Mouse (Mus musculus): Measurements from ENCODE around the gene Tff3. TPM values are rescaled to one million over a fixed set of nuclear protein-coding genes. Genes with fewer than 3 reads are reported as not detected.

Gene Tff3
- polyA plus RNA-seq, 1 experiment, result 1.1 TPM

DNA sequence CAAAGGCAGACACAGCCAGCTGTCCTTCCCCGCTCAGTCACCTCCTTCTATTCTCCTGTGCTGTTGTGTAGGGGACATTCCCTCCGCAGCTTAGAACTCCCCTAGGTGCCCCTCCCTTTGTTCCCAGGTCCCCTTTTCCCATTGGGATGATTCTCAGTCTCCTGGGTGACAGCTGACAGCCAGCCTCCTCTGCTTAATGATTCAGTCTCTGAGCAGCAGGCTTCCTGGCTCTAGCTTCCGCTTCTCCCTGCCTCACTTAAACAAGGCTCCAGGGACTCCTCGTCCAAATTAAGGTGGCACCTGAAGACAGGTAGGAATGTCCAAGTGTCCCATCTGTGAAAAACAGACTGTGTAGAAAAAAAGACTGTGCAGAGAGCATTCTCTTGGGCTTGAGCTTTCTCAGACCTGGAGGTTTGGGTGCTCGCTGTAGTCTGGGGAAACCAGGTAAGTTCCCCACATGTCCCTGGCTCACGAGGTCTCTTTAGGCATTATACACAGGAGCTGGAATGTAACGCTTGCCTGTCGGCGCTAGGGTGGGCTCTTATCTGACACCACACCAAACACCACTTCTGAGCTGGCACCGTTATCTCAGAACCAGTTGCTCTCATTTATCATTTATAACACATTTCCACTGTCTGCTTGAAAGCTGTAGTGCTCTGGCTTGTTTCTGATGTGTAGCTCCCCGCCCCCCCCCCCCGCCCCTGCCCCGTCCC is 38.3 kb downstream of the Tff3 start:
- no peak for DNase-seq (ENCODE audit: low read depth)
- TF ChIP-seq CTCF (IDR thresholded peaks at IDR 0.05; ENCODE audit: borderline replicate concordance, extremely low read depth, insufficient read depth, insufficient read length) (no peak), POLR2A (IDR thresholded peaks at IDR 0.05; ENCODE audit: borderline replicate concordance, extremely low read depth, insufficient read depth, insufficient read length, poor library complexity, severe bottlenecking) (no peak)

- TF ChIP-seq POLR2A (IDR thresholded peaks at IDR 0.05; ENCODE audit: borderline replicate concordance, extremely low read depth, insufficient read depth, insufficient read length, poor library complexity, severe bottlenecking), result no peak
- no peak for TF ChIP-seq CTCF (IDR thresholded peaks at IDR 0.05; ENCODE audit: borderline replicate concordance, extremely low read depth, insufficient read depth, insufficient read length)
- DNase-seq (ENCODE audit: low read depth), result no peak
These were observed 39.6 kb downstream of the Tff3 start for GRCm38 (mm10) chr17:31089848-31090247.

DNA sequence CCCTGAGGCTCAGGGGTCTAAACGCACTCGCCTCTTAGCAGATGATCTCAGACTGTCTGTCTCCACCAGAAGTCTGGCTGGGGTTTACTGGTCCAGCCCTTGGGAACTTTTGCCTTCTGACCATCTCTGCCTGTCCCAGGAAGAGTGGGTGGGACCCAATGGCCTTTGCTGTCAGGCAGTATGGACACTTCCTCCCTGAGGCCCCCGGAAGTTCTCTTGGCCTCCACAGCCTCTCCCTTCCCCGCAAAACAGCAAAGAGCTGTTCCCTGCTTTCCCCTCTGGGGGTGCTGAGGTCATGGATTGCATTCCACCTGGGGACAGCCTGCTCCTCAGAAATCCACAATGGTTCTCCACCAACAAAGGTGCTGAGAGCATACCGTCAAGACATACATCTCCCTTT is 40.7 kb downstream of the Tff3 start:
- no peak for DNase-seq (ENCODE audit: low read depth)

GRCm38 (mm10) chr17:31086196-31086595 is 43.2 kb downstream of the Tff3 start:
- TF ChIP-seq POLR2A (IDR thresholded peaks at IDR 0.05; ENCODE audit: borderline replicate concordance, extremely low read depth, insufficient read depth, insufficient read length, poor library complexity, severe bottlenecking), result no peak
- TF ChIP-seq CTCF (IDR thresholded peaks at IDR 0.05; ENCODE audit: borderline replicate concordance, extremely low read depth, insufficient read depth, insufficient read length), result no peak
- DNase-seq (ENCODE audit: low read depth), result no peak

More for the DNA sequence above, 40.7 kb downstream of the Tff3 start:
- TF ChIP-seq CTCF (IDR thresholded peaks at IDR 0.05; ENCODE audit: borderline replicate concordance, extremely low read depth, insufficient read depth, insufficient read length), result no peak
- TF ChIP-seq POLR2A (IDR thresholded peaks at IDR 0.05; ENCODE audit: borderline replicate concordance, extremely low read depth, insufficient read depth, insufficient read length, poor library complexity, severe bottlenecking), result no peak

DNA sequence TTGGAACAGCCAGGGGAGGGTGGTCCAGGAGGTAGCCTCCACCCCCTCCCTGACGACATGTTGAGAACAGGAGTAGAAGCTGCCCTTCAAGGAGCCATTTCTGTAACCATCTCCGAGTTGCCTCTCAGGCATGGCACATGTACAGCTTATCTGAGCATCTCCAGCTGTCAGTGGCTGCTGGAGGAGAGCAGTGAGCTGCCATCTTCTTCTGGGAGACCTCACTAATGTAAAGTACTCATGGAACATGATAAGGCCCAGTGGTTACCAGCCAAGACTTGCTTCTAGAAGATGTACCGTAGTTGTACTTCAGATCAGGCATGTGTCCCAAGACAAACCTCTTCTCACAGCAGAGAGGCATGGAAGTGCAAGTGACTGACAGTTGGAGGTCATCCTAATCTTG is 43.9 kb downstream of the Tff3 start:
- no peak for DNase-seq (ENCODE audit: low read depth)
- TF ChIP-seq POLR2A (IDR thresholded peaks at IDR 0.05; ENCODE audit: borderline replicate concordance, extremely low read depth, insufficient read depth, insufficient read length, poor library complexity, severe bottlenecking), result no peak
- TF ChIP-seq CTCF (IDR thresholded peaks at IDR 0.05; ENCODE audit: borderline replicate concordance, extremely low read depth, insufficient read depth, insufficient read length), result no peak

DNA sequence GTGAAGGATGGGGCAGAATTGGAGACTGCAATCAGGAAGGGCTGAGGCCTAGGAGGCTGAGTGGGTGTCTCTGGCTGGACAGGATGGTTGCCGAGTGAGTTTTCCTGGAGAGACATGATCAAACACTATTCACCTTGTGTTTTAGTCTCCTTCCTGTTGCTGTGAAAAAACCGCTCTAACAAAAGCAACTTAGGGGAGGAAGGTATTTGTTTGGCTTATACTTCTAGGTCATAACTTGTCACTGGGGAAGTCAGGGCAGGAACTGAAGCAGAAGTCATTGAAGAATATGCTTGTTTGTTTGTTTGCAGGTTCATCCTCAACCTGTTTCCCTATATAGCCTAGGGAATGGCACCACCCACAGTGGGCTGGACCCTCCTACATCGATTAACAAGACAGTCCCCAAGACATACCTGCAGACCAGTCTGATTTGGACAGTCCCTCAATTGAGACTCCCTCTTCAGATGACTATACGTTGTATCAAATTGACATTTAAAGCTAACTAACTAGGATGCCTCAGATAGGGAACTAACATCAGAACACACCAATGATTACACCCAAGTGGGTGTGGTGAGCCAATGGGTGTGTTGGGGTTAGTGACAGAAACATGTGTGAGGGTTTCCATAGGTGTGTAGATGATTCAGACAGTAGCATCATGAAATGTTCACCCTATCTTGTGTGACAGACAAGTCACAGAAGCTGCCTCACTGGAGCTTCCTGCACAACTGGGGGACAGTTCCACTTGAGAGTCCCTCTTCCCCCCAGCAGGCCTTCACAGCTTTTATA is 47.0 kb downstream of the Tff3 start:
- TF ChIP-seq CTCF (IDR thresholded peaks at IDR 0.05; ENCODE audit: borderline replicate concordance, extremely low read depth, insufficient read depth, insufficient read length), result no peak
- DNase-seq (ENCODE audit: low read depth), result no peak

- no peak for TF ChIP-seq POLR2A (IDR thresholded peaks at IDR 0.05; ENCODE audit: borderline replicate concordance, extremely low read depth, insufficient read depth, insufficient read length, poor library complexity, severe bottlenecking)
- TF ChIP-seq CTCF (IDR thresholded peaks at IDR 0.05; ENCODE audit: borderline replicate concordance, extremely low read depth, insufficient read depth, insufficient read length), result no peak
- no peak for DNase-seq (ENCODE audit: low read depth)
These were observed 50.2 kb downstream of the Tff3 start for GRCm38 (mm10) chr17:31079078-31079840.

GRCm38 (mm10) chr17:31078581-31078980 is 50.9 kb downstream of the Tff3 start:
- no peak for TF ChIP-seq POLR2A (IDR thresholded peaks at IDR 0.05; ENCODE audit: borderline replicate concordance, extremely low read depth, insufficient read depth, insufficient read length, poor library complexity, severe bottlenecking)
- TF ChIP-seq CTCF (IDR thresholded peaks at IDR 0.05; ENCODE audit: borderline replicate concordance, extremely low read depth, insufficient read depth, insufficient read length), result no peak
- DNase-seq (ENCODE audit: low read depth), result no peak

DNA sequence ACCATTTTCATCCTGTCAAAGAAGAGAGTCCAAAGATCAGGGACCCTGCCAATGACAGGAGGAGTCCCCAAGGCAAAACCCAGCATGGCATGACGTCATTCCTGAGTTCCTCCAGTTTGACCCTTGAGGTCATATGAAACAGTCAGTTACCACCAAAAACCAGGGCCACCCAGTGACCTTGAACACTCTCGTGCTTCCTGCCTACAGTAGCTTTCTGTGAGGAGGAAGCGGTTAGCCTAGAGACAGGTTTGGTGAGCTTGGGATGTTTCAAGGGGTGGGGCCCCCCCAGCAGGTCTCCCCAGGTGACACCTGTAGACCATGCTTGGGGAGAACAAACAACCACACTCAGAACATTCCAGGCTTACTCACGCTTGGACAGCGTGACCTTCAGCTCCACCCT is 51.9 kb downstream of the Tff3 start:
- no peak for DNase-seq (ENCODE audit: low read depth)
- TF ChIP-seq CTCF (IDR thresholded peaks at IDR 0.05; ENCODE audit: borderline replicate concordance, extremely low read depth, insufficient read depth, insufficient read length) (no peak), POLR2A (IDR thresholded peaks at IDR 0.05; ENCODE audit: borderline replicate concordance, extremely low read depth, insufficient read depth, insufficient read length, poor library complexity, severe bottlenecking) (no peak)

DNA sequence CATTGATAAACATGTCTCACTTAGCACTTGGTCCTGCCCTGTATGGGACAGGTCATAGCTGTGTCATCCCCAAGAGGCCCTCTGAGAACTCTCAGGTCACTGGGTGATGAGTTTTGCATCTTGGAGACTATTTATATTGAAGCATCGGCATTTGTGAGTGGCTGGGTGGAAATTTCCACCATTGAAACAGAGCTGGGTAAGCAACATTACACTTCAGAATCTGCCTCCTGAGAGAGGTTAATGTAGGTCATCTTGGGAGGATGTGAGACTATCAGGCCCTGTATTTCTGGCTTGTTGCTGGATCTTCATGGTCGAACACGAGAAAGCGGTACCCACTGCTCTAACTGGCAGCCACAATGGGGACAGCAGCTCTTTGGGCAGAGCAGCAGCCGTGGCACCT is 54.0 kb downstream of the Tff3 start:
- no peak for TF ChIP-seq POLR2A (IDR thresholded peaks at IDR 0.05; ENCODE audit: borderline replicate concordance, extremely low read depth, insufficient read depth, insufficient read length, poor library complexity, severe bottlenecking)
- DNase-seq (ENCODE audit: low read depth), result no peak

Other genes starting within 250 kb of the Tff3 start
- gene Glp1r, start 227.8 kb downstream of the Tff3 start, polyA plus RNA-seq (2012; rRNA removed), result 0.25 and 0.49 TPM in 2 replicates
- 0.04 and 0.10 TPM in 2 replicates for gene Umodl1, start 175.0 kb downstream of the Tff3 start, polyA plus RNA-seq (2012; rRNA removed)
- gene Abcg1, start 72.0 kb downstream of the Tff3 start, polyA plus RNA-seq (2012; rRNA removed), result 8.7 and 12.8 TPM in 2 replicates
- gene Tff2, start 14.6 kb upstream of the Tff3 start, polyA plus RNA-seq (2012; rRNA removed), result not detected in 2 replicates
- gene Tff1, start 35.6 kb upstream of the Tff3 start, polyA plus RNA-seq (2012; rRNA removed), result not detected in 2 replicates
- gene Tmprss3, start 69.3 kb upstream of the Tff3 start, polyA plus RNA-seq (2012; rRNA removed), result not detected in 2 replicates
- 0.03 TPM in 1 of 2 replicates, not detected in the other for gene Ubash3a, start 78.2 kb upstream of the Tff3 start, polyA plus RNA-seq (2012; rRNA removed)
- gene Rsph1, start 147.7 kb upstream of the Tff3 start, polyA plus RNA-seq (2012; rRNA removed), result 0.59 and 3.3 TPM in 2 replicates
- 19.7 and 21.3 TPM in 2 replicates for gene Slc37a1, start 157.1 kb upstream of the Tff3 start, polyA plus RNA-seq (2012; rRNA removed)